9 mouse cellular contexts compared by ENCODE assay signal in the genomic region with DNA sequence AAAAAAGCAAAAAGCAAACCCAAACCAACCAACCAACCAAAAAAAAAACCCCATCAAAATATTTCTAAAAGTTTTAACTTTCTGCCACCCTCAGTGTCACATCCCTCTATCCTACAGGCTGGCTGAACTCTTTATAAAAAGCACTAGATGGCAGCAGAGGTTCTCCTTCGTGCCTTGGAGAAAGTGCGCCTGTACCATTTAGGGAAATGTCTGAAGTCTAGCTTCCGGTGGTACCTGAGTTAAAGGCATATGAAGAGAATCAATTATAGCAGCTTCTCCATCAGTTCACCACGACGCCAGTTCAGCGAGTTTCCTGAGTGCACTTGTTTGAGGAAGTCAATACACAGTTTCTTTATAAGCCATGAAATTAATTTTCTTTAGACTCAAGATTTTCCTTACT.
A peak's percentile ranks its signal among the peaks of the same experiment; 100 is the strongest.
DNase-seq lines count a peak whose midpoint lies in the region; ATAC-seq and TF ChIP-seq lines count a peak whose summit lies in the region.
"Had no signal": no experiment of that assay in that cellular context is flagged by ENCODE, and none has a peak within 500 bp of the region (broad histone marks: within the 10 kb centered on the region; RNA-seq: fewer than 3 reads in every experiment).

No protein-coding gene starts in this region.

- H3K9ac ChIP-seq in heart, postnatal 0 days (replicated peaks; ENCODE audit: low read depth, low read length) = no peak overlapping the region
- H3K9ac ChIP-seq: stomach, embryonic 15.5 days had no signal

- DNase-seq in heart, postnatal 0 days (ENCODE audit: low spot score) = peak; percentile 69
- no peak for DNase-seq in heart, postnatal 25 days (ENCODE audit: low spot score)
- DNase-seq in right cerebral cortex, adult 18-20 months = peak; percentile 39
- DNase-seq in right cerebral cortex, postnatal 25 days = no peak
- peak; percentile 44 for DNase-seq in kidney, postnatal 14 days
- DNase-seq in skeletal muscle tissue, adult 2 months (ENCODE audit: low read depth, low spot score) = peak; percentile 2
- no peak for DNase-seq in spleen, postnatal 4 days (ENCODE audit: low spot score in 2 of 2)

- TF ChIP-seq POLR2A in cortical plate, adult 2 months (IDR thresholded peaks at IDR 0.05; ENCODE audit: extremely low read depth, insufficient read depth, low read length) = no peak

- H3K4me3 ChIP-seq in heart, postnatal 0 days (ENCODE audit: low read depth, low read length) = no peak overlapping the region
- no peak overlapping the region for H3K4me3 ChIP-seq in cortical plate, adult 2 months (ENCODE audit: insufficient read depth, low read length)
- H3K4me3 ChIP-seq: stomach, embryonic 15.5 days had no signal

- peak; percentile 74 for TF ChIP-seq CTCF in heart, postnatal 0 days (IDR thresholded peaks at IDR 0.05; ENCODE audit: low read depth)
- peak; percentile 87 for TF ChIP-seq CTCF in cortical plate, adult 2 months (IDR thresholded peaks at IDR 0.05; ENCODE audit: extremely low read depth, insufficient read depth, low read length)

- TF ChIP-seq EP300 in heart, postnatal 0 days (IDR thresholded peaks at IDR 0.05; ENCODE audit: low read depth) = no peak

- no peak overlapping the region for H3K4me2 ChIP-seq in heart, postnatal 0 days (ENCODE audit: low read depth, low read length)
- H3K4me2 ChIP-seq: stomach, embryonic 15.5 days had no signal

- no peaks in the 10 kb centered on the region for H3K36me3 ChIP-seq in heart, postnatal 0 days (replicated peaks; ENCODE audit: control insufficient read depth, insufficient read depth, low read length)
- H3K36me3 ChIP-seq: stomach, embryonic 15.5 days had no signal

- intact Hi-C loops in heart, postnatal 25 days (cut with DNase I) = loop anchor here (10.0 kb wide), 1 partner anchor 846 kb away; no protein-coding TSS in a partner anchor

- no peak overlapping the region for H3K27ac ChIP-seq in heart, postnatal 0 days (ENCODE audit: low read depth)
- H3K27ac ChIP-seq in cortical plate, adult 2 months (ENCODE audit: insufficient read depth, low read length) = no peak overlapping the region
- H3K27ac ChIP-seq: stomach, embryonic 15.5 days had no signal

- no peaks in the 10 kb centered on the region for H3K9me3 ChIP-seq in heart, postnatal 0 days (replicated peaks; ENCODE audit: control insufficient read depth, low read length)
- H3K9me3 ChIP-seq: stomach, embryonic 15.5 days had no signal

- ATAC-seq in heart, postnatal 0 days (ENCODE audit: insufficient read depth, low read depth) = no peak

- WGBS in heart, postnatal 0 days = 10% methylated on average over 6 of the region's 6 CpGs

- H3K27me3 ChIP-seq in heart, postnatal 0 days (ENCODE audit: control insufficient read depth, insufficient read depth, low read length) = no peaks in the 10 kb centered on the region
- H3K27me3 ChIP-seq: stomach, embryonic 15.5 days had no signal

- H3K4me1 ChIP-seq in heart, postnatal 0 days (ENCODE audit: control insufficient read depth, insufficient read depth) = no peaks in the 10 kb centered on the region
- no peaks in the 10 kb centered on the region for H3K4me1 ChIP-seq in cortical plate, adult 2 months (ENCODE audit: control insufficient read depth, insufficient read depth, low read length)
- H3K4me1 ChIP-seq: stomach, embryonic 15.5 days had no signal

Comparison
In these comparisons a context has a peak if more than half of its experiments do, and no peak if none do; other contexts are left out.
1. DNase-seq: peak in heart, postnatal 0 days (single experiment), right cerebral cortex, adult 18-20 months (single experiment), kidney, postnatal 14 days (single experiment) and skeletal muscle tissue, adult 2 months (single experiment); none in heart, postnatal 25 days (single experiment), right cerebral cortex, postnatal 25 days (single experiment) and spleen, postnatal 4 days (0 of 2).